Mouse (Mus musculus): ENCODE results near the gene Ctnnbip1.

DNA sequence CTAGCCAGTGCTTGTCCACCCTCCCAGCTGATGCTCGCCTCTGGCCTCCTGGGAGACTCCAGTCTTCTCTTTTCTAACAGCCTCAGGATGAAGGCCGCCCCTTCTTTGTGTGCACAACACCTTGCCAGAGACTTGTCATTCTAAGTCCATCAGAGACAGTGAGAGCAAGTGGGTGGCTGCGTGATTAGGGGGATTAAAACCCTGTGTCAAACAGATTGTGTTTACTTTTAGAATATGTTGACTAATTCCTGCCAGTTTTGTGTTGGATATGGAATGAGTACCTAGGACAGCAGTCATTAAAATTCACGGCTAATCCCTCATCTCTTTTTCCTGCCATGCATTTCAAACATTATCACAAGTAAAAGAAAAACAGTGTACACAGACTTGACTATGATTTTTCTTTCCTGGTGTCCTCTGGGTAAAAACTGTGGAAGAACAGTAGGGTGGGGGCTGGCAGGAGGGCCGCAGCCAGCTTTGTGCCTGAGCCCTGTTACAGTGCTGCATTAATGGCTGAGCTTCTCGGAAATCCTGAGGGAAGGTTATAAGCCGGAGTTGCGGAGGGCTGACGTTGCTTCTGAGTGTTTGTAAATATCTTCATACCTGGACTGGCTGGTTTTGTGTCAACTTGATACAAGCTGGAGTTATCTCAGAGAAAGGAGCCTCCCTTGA is 77.0 kb downstream of the Ctnnbip1 start:
- TF ChIP-seq EP300 (IDR thresholded peaks at IDR 0.05), result no peak
- TF ChIP-seq CTCF (IDR thresholded peaks at IDR 0.05), result no peak
